Mouse (Mus musculus) heart, adult 2 months (tissue): ENCODE measurements around the gene St6galnac5.

ENCODE experiments used
- CTCF ChIP-seq: fragments of 200-600 bp; IDR thresholded peaks from 2 replicates; pipeline ENCODE4 v1.8.1; 2022; ENCODE audit warnings: antibody characterized with exemption, mild to moderate bottlenecking, moderate library complexity
- POLR2A ChIP-seq: fragments of 200-500 bp; IDR thresholded peaks from 2 replicates; pipeline ENCODE4 v1.6.1; 2011; ENCODE audit warnings: mild to moderate bottlenecking, low read depth, low read length, control low read depth; ENCODE audit not compliant: insufficient read depth

DNA sequence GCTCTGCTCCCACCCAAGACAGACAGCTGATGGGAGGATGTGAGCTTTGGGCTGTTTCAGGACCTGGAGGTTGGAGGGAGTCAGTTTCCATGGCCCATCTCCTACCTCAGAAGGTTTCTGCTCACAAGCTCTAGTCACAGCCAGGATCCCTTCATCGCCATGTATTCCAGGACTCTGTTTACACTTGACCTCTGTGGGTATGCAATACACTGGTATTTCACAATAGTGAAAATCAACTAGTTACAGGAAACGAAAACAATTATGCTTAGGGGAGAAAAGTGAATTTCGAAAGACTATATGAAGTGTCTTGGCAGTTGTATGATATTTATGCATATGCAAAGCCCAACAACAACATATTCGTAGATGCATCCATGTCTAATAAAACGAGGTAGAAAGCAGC, 166.9 kb downstream of the St6galnac5 start:
- TF ChIP-seq POLR2A (no peak), CTCF (no peak)
